Mouse (Mus musculus) MEL (cell line): Measurements from ENCODE around the gene Gosr2. TPM values are rescaled to one million over a fixed set of nuclear protein-coding genes. Genes with fewer than 3 reads are reported as not detected.

Experiments used
- DNase-seq: peaks from one replicate; pipeline ENCODE4 v3.0.0; 2011; ENCODE audit warnings: low read depth, low spot score
- H3K27ac ChIP-seq: 2 replicates; pipeline ENCODE4 v1.5.1; 2012; ENCODE audit warnings: low read depth, mild to moderate bottlenecking, control low read depth, low read length, moderate library complexity; ENCODE audit not compliant: control insufficient read depth
- H3K27me3 ChIP-seq, 2 experiments: fragments of 150-350 bp in 1 of 2; sonication (generic) in 1 of 2; 2 replicates each; pipeline ENCODE4 v1.6.1; 2012; ENCODE audit warnings: low read length in 2 of 2, mild to moderate bottlenecking in 2 of 2, improper control_type of control experiment in 1 of 2, moderate library complexity in 1 of 2; ENCODE audit not compliant: insufficient read depth in 2 of 2, control insufficient read depth in 1 of 2
- H3K36me3 ChIP-seq, 2 experiments: 2 replicates each; pipeline ENCODE4 v1.6.1; 2012 to 2014; ENCODE audit warnings: low read length in 2 of 2, improper control_type of control experiment in 1 of 2, inconsistent platforms in 1 of 2, mild to moderate bottlenecking in 1 of 2; ENCODE audit not compliant: insufficient read depth in 2 of 2, control insufficient read depth in 1 of 2
- H3K4me1 ChIP-seq, 2 experiments: fragments of 150-350 bp in 1 of 2; sonication (generic) in 1 of 2; 2 replicates each; pipeline ENCODE4 v1.6.1; 2012; ENCODE audit warnings: low read length in 2 of 2, improper control_type of control experiment in 1 of 2, mild to moderate bottlenecking in 1 of 2; ENCODE audit not compliant: insufficient read depth in 2 of 2, control insufficient read depth in 1 of 2
- H3K4me3 ChIP-seq, 2 experiments: fragments of 150-350 bp in 1 of 2; sonication (generic) in 1 of 2; 2 replicates each; pipeline ENCODE4 v1.5.1; 2012; ENCODE audit warnings: low read depth in 2 of 2, low read length in 2 of 2, mild to moderate bottlenecking in 2 of 2, moderate library complexity in 2 of 2, control low read depth in 1 of 2, improper control_type of control experiment in 1 of 2; ENCODE audit not compliant: control insufficient read depth in 1 of 2, insufficient read depth in 1 of 2
- H3K79me2 ChIP-seq: 2 replicates; pipeline ENCODE4 v1.6.1; 2012; ENCODE audit warnings: mild to moderate bottlenecking, low read length, moderate library complexity; ENCODE audit not compliant: control insufficient read depth, poor library complexity, insufficient read depth
- H3K9ac ChIP-seq: 2 replicates; pipeline ENCODE4 v1.6.1; 2012; ENCODE audit warnings: low read depth, mild to moderate bottlenecking, control low read depth, low read length, moderate library complexity; ENCODE audit not compliant: control insufficient read depth, poor library complexity, severe bottlenecking
- H3K9me3 ChIP-seq: fragments of 150-350 bp; sonication (generic); replicated peaks from 2 replicates; pipeline ENCODE4 v1.6.1; 2012; ENCODE audit warnings: mild to moderate bottlenecking, low read length, improper control_type of control experiment, moderate library complexity; ENCODE audit not compliant: insufficient read depth
- CTCF ChIP-seq, 3 experiments: IDR thresholded peaks in 2 of 3; conservative IDR thresholded peaks in 1 of 3; 2 replicates each; pipeline ENCODE4 v1.5.1; 2011 to 2012; ENCODE audit warnings: low read length in 3 of 3, low read depth in 2 of 3, mild to moderate bottlenecking in 2 of 3, improper control_type of control experiment in 1 of 3, inconsistent platforms in 1 of 3, mixed read lengths in 1 of 3, moderate library complexity in 1 of 3; ENCODE audit not compliant: control insufficient read depth in 1 of 3, insufficient read depth in 1 of 3, poor library complexity in 1 of 3, severe bottlenecking in 1 of 3
- ETS1 ChIP-seq: IDR thresholded peaks from 2 replicates; pipeline ENCODE4 v1.6.1; 2012; ENCODE audit warnings: low read depth, mild to moderate bottlenecking, inconsistent platforms, low read length, improper control_type of control experiment, moderate library complexity
- GATA1 ChIP-seq: IDR thresholded peaks from 2 replicates; pipeline ENCODE4 v1.6.1; 2011; ENCODE audit warnings: low read depth, low read length, improper control_type of control experiment
- JUND ChIP-seq: IDR thresholded peaks from 2 replicates; pipeline ENCODE4 v1.6.1; 2011; ENCODE audit warnings: low read depth, mild to moderate bottlenecking, improper control_type of control experiment, low read length
- KAT2A ChIP-seq: conservative IDR thresholded peaks from 2 replicates; pipeline ENCODE4 v1.6.1; 2012; ENCODE audit warnings: low read depth, low read length, improper control_type of control experiment, inconsistent platforms
- MAFK ChIP-seq: IDR thresholded peaks from 2 replicates; pipeline ENCODE4 v1.6.1; 2011; ENCODE audit warnings: low read depth, mild to moderate bottlenecking, low read length, improper control_type of control experiment, borderline replicate concordance
- MAX ChIP-seq: IDR thresholded peaks from 2 replicates; pipeline ENCODE4 v1.6.1; 2011; ENCODE audit warnings: low read length, improper control_type of control experiment
- MAZ ChIP-seq: IDR thresholded peaks from 2 replicates; pipeline ENCODE4 v1.6.1; 2012; ENCODE audit warnings: low read depth, mild to moderate bottlenecking, inconsistent platforms, low read length, improper control_type of control experiment
- MYB ChIP-seq: IDR thresholded peaks from 2 replicates; pipeline ENCODE4 v1.6.1; 2011; ENCODE audit warnings: mild to moderate bottlenecking, low read depth, low read length, improper control_type of control experiment
- NELFE ChIP-seq: IDR thresholded peaks from 2 replicates; pipeline ENCODE4 v1.6.1; 2011; ENCODE audit warnings: low read depth, low read length, improper control_type of control experiment
- POLR2AphosphoS2 ChIP-seq: IDR thresholded peaks from 2 replicates; pipeline ENCODE4 v1.6.1; 2011; ENCODE audit warnings: low read length, improper control_type of control experiment
- POLR2AphosphoS5 ChIP-seq: IDR thresholded peaks from 2 replicates; pipeline ENCODE4 v1.6.1; 2012; ENCODE audit warnings: low read depth, borderline replicate concordance, mild to moderate bottlenecking, inconsistent platforms, low read length, moderate library complexity, mixed read lengths
- RAD21 ChIP-seq: IDR thresholded peaks from 2 replicates; pipeline ENCODE4 v1.6.1; 2011; ENCODE audit warnings: mild to moderate bottlenecking, low read depth, low read length, improper control_type of control experiment
- RCOR1 ChIP-seq: IDR thresholded peaks from 2 replicates; pipeline ENCODE4 v1.6.1; 2012; ENCODE audit warnings: low read depth, mild to moderate bottlenecking, inconsistent platforms, low read length, improper control_type of control experiment
- SIN3A ChIP-seq: IDR thresholded peaks from 2 replicates; pipeline ENCODE4 v1.6.1; 2012; ENCODE audit warnings: low read length, improper control_type of control experiment, inconsistent platforms
- TBP ChIP-seq: IDR thresholded peaks from 2 replicates; pipeline ENCODE4 v1.8.0; 2011; ENCODE audit warnings: low read depth, low read length, improper control_type of control experiment
- UBTF ChIP-seq: IDR thresholded peaks from 2 replicates; pipeline ENCODE4 v1.6.1; 2012; ENCODE audit warnings: low read depth, mild to moderate bottlenecking, inconsistent platforms, low read length, improper control_type of control experiment, moderate library complexity, borderline replicate concordance; ENCODE audit not compliant: insufficient read depth
- USF2 ChIP-seq, 2 experiments: IDR thresholded peaks; 2 replicates each; pipeline ENCODE4 v1.6.1; 2011 to 2012; ENCODE audit warnings: improper control_type of control experiment in 2 of 2, low read length in 2 of 2, borderline replicate concordance in 1 of 2, inconsistent platforms in 1 of 2, low read depth in 1 of 2, mild to moderate bottlenecking in 1 of 2; ENCODE audit not compliant: insufficient read depth in 1 of 2
- ZC3H11A ChIP-seq: IDR thresholded peaks from 2 replicates; pipeline ENCODE4 v1.6.1; 2012; ENCODE audit warnings: low read depth, mild to moderate bottlenecking, inconsistent platforms, low read length, improper control_type of control experiment
- ZNF384 ChIP-seq: IDR thresholded peaks from 2 replicates; pipeline ENCODE4 v1.6.1; 2012; ENCODE audit warnings: low read depth, mild to moderate bottlenecking, inconsistent platforms, low read length, improper control_type of control experiment
- polyA plus RNA-seq, 2 experiments: library from polyadenylated mRNA; stranded (reverse) in 1 of 2; unstranded in 1 of 2; fragments of >175 nt in 1 of 2; fragments of >200 nt in 1 of 2; gene quantifications; 2 replicates each; pipeline versions ENCODE4 v1.2.1 to v1.2.4; 2012; ENCODE audit warnings: low replicate concordance in 2 of 2, low read depth in 1 of 2; ENCODE audit not compliant: insufficient read length in 2 of 2, insufficient read depth in 1 of 2, missing spikeins in 1 of 2
- total RNA-seq: library from RNA; depleted of rRNA; stranded (reverse); fragments of 300-350 nt; gene quantifications from 2 replicates; pipeline ENCODE4 v1.2.3, GENCODE M21; 2012

The Gosr2 gene
- total and polyA plus RNA-seq, 3 experiments, result 101 to 149 TPM; not detected in 1

- TF ChIP-seq MAFK (no peak), RCOR1 (no peak), MAX (no peak)
- Histone ChIP-seq H3K9ac (no peak overlapping the region), H3K4me3 (no peak overlapping the region), H3K36me3 (no peaks in the 10 kb centered on the region), H3K79me2 (no peaks in the 10 kb centered on the region), H3K4me1 (no peaks in the 10 kb centered on the region), H3K27ac (no peak overlapping the region), H3K27me3 (no peaks in the 10 kb centered on the region), H3K9me3 (no peaks in the 10 kb centered on the region)
- no peak for DNase-seq
Measured at GRCm38 (mm10) chr11:103648656-103649055, 49.0 kb downstream of the Gosr2 start.

GRCm38 (mm10) chr11:103647921-103648620 lies 49.6 kb downstream of the Gosr2 start:
- Histone ChIP-seq H3K9me3 (no peaks in the 10 kb centered on the region), H3K27ac (no peak overlapping the region), H3K79me2 (no peaks in the 10 kb centered on the region), H3K4me1 (no peaks in the 10 kb centered on the region)
- no peak for DNase-seq
- TF ChIP-seq USF2 (IDR thresholded peaks at IDR 0.05; ENCODE audit: borderline replicate concordance in 1 of 2, insufficient read depth in 1 of 2, low read depth in 1 of 2, low read length in 2 of 2) (no peak), KAT2A (no peak), ZNF384 (no peak), MYB (no peak), ETS1 (no peak), MAX (no peak), POLR2AphosphoS2 (no peak), NELFE (no peak), MAZ (no peak), CTCF (IDR thresholded peaks at IDR 0.05 in 2 of 3, conservative IDR thresholded peaks at IDR 0.05 in 1 of 3; ENCODE audit: control insufficient read depth in 1 of 3, insufficient read depth in 1 of 3, low read depth in 2 of 3, low read length in 3 of 3, poor library complexity in 1 of 3, severe bottlenecking in 1 of 3) (no peak)
- TF ChIP-seq, all 39 proteins: peak for 0
- H3K4me3 ChIP-seq, result no peak overlapping the region
- H3K9ac ChIP-seq, result no peak overlapping the region
- H3K27me3 ChIP-seq, result no peaks in the 10 kb centered on the region
- H3K36me3 ChIP-seq, result no peaks in the 10 kb centered on the region

GRCm38 (mm10) chr11:103646301-103646700 lies 51.4 kb downstream of the Gosr2 start:
- no peaks in the 10 kb centered on the region for H3K36me3 ChIP-seq
- DNase-seq, result no peak
- no peaks in the 10 kb centered on the region for H3K4me1 ChIP-seq
- TF ChIP-seq ZC3H11A (no peak), TBP (no peak), KAT2A (no peak), UBTF (no peak), SIN3A (no peak), JUND (no peak), POLR2AphosphoS5 (no peak), MAX (no peak), MYB (no peak), RAD21 (no peak), MAFK (no peak), GATA1 (no peak)
- H3K27ac ChIP-seq, result no peak overlapping the region
- H3K27me3 ChIP-seq, result peaks cover 0 to 1% of the 10 kb centered on the region in 2 experiments; a peak in 1 of 4 replicates
- H3K4me3 ChIP-seq, result no peak overlapping the region
- H3K9me3 ChIP-seq, result no peaks in the 10 kb centered on the region
- H3K79me2 ChIP-seq, result no peaks in the 10 kb centered on the region
- no peak overlapping the region for H3K9ac ChIP-seq
